Mouse (Mus musculus): ENCODE results near the gene Magi1. TPM values are rescaled to one million over a fixed set of nuclear protein-coding genes. Genes with fewer than 3 reads are reported as not detected.

Gene Magi1
- total and polyA plus RNA-seq, 3 experiments, result not detected

DNA sequence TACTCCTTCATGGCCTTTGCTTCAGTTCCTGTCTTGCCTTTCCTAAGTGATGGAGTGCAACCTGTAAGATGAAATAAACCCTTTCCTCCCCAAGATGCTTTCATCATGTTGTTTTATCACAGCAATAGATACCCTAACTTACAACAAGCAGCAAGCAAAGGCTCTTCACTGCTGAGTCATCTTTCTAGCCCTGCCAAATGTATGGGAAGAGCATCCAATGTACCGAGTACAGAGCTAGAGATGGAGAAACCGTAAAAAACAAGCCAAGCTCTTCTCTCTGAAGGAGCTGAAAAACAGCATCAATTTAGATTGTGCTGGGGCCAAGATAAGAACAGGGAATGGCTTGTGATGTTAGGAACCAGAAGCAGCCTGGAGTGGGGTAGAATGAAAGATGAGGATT is 270.0 kb downstream of the Magi1 start (continued):
- TF ChIP-seq ZMIZ1 (IDR thresholded peaks at IDR 0.05; ENCODE audit: low read depth, low read length) (no peak), USF1 (IDR thresholded peaks at IDR 0.05; ENCODE audit: low read depth, low read length) (no peak), JUND (IDR thresholded peaks at IDR 0.05; ENCODE audit: low read depth, low read length) (no peak), TCF12 (IDR thresholded peaks at IDR 0.05; ENCODE audit: low read depth, low read length) (no peak), CTCF (IDR thresholded peaks at IDR 0.05 in 2 of 3, conservative IDR thresholded peaks at IDR 0.05 in 1 of 3; ENCODE audit: control insufficient read depth in 1 of 3, insufficient read depth in 1 of 3, low read depth in 2 of 3, low read length in 3 of 3, poor library complexity in 1 of 3, severe bottlenecking in 1 of 3) (no peak)

DNA sequence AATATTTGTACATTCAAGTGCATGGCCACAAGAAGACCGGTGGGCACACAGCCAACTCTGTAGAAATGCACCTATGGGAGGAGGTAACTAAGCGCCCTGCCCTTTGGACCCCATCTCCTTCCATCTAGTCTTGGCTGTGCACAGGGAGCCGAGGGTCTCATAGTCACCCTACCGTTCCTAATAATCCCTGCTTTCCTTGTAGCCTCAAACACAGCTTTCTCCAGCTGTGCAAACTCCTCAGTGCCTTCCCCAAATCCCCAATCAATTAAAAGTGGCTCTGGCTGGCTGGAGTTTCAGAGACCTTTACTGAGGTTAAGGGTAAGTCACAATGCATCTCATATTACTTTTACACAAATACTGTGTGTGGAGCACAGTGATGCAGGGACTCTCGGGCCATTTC is 271.8 kb downstream of the Magi1 start:
- Histone ChIP-seq H3K27ac (ENCODE audit: control insufficient read depth, low read depth, low read length) (no peak overlapping the region), H3K79me2 (ENCODE audit: control insufficient read depth, insufficient read depth, low read length, poor library complexity) (no peaks in the 10 kb centered on the region), H3K27me3 (ENCODE audit: control insufficient read depth in 1 of 2, insufficient read depth in 2 of 2, low read length in 2 of 2) (no peaks in the 10 kb centered on the region), H3K4me1 (ENCODE audit: control insufficient read depth in 1 of 2, insufficient read depth in 2 of 2, low read length in 2 of 2) (no peaks in the 10 kb centered on the region), H3K4me3 (ENCODE audit: control insufficient read depth in 1 of 2, insufficient read depth in 1 of 2, low read depth in 2 of 2, low read length in 2 of 2) (no peak overlapping the region), H3K36me3 (ENCODE audit: control insufficient read depth in 1 of 2, insufficient read depth in 2 of 2, low read length in 2 of 2) (no peaks in the 10 kb centered on the region), H3K9me3 (replicated peaks; ENCODE audit: insufficient read depth, low read length) (no peaks in the 10 kb centered on the region), H3K9ac (ENCODE audit: control insufficient read depth, low read depth, low read length, poor library complexity, severe bottlenecking) (no peak overlapping the region)
- DNase-seq (ENCODE audit: low read depth, low spot score), result no peak
- TF ChIP-seq MYB (IDR thresholded peaks at IDR 0.05; ENCODE audit: low read depth, low read length) (no peak), TBP (IDR thresholded peaks at IDR 0.05; ENCODE audit: low read depth, low read length) (no peak), MYC (IDR thresholded peaks at IDR 0.05; ENCODE audit: low read depth, low read length) (no peak), SMC3 (IDR thresholded peaks at IDR 0.05; ENCODE audit: low read depth, low read length) (no peak), JUND (IDR thresholded peaks at IDR 0.05; ENCODE audit: low read depth, low read length) (no peak), ZKSCAN1 (IDR thresholded peaks at IDR 0.05; ENCODE audit: low read depth, low read length) (no peak), USF1 (IDR thresholded peaks at IDR 0.05; ENCODE audit: low read depth, low read length) (no peak), UBTF (IDR thresholded peaks at IDR 0.05; ENCODE audit: borderline replicate concordance, insufficient read depth, low read depth, low read length) (no peak), BHLHE40 (IDR thresholded peaks at IDR 0.05; ENCODE audit: borderline replicate concordance, low read depth, low read length) (no peak), TCF12 (IDR thresholded peaks at IDR 0.05; ENCODE audit: low read depth, low read length) (no peak), HCFC1 (IDR thresholded peaks at IDR 0.05; ENCODE audit: low read depth, low read length) (no peak), MEF2A (IDR thresholded peaks at IDR 0.05; ENCODE audit: extremely low read depth, insufficient replicate concordance, low read depth, low read length, poor library complexity, severe bottlenecking) (no peak), MXI1 (IDR thresholded peaks at IDR 0.05; ENCODE audit: low read depth, low read length) (no peak), MAX (IDR thresholded peaks at IDR 0.05; ENCODE audit: low read length) (no peak), CHD1 (IDR thresholded peaks at IDR 0.05; ENCODE audit: low read depth, low read length) (no peak), MAZ (IDR thresholded peaks at IDR 0.05; ENCODE audit: low read depth, low read length) (no peak), POLR2AphosphoS2 (IDR thresholded peaks at IDR 0.05; ENCODE audit: low read length) (no peak), ZC3H11A (IDR thresholded peaks at IDR 0.05; ENCODE audit: low read depth, low read length) (no peak)

Measured in MEL (cell line).